Mouse (Mus musculus): ENCODE measurements around the gene Nr2f1. TPM values are rescaled to one million over a fixed set of nuclear protein-coding genes. Genes with fewer than 3 reads are reported as not detected.

Nr2f1 gene
- polyA plus RNA-seq, 1 experiment from 2014 or later = 62.3 TPM

GRCm38 (mm10) chr13:78198391-78198870, 1.1 kb downstream of the Nr2f1 start:
- Histone ChIP-seq H3K27me3 (peaks cover 11% of the 10 kb centered on the region), H3K36me3 (peaks cover 14% of the 10 kb centered on the region), H3K9ac (replicated peaks) (peak overlapping the region; percentile 100), H3K4me1 (no peaks in the 10 kb centered on the region), H3K27ac (replicated peaks) (peak overlapping the region; percentile 100), H3K9me3 (no peaks in the 10 kb centered on the region), H3K4me2 (replicated peaks) (peak overlapping the region; percentile 77), H3K4me3 (peak overlapping the region; percentile 93)
- under 1% methylated on average over 32 of the region's 63 CpGs for WGBS
- ATAC-seq (ENCODE audit: low FRiP score, low read depth) = peak; percentile 2

GRCm38 (mm10) chr13:78197819-78198390, 1.7 kb downstream of the Nr2f1 start:
- Histone ChIP-seq H3K4me2 (replicated peaks) (peak overlapping the region; percentile 77), H3K9me3 (no peaks in the 10 kb centered on the region), H3K27me3 (peaks cover 11% of the 10 kb centered on the region), H3K36me3 (peaks cover 14% of the 10 kb centered on the region), H3K9ac (replicated peaks) (peak overlapping the region; percentile 100), H3K4me3 (peak overlapping the region; percentile 93), H3K4me1 (no peaks in the 10 kb centered on the region), H3K27ac (replicated peaks) (peak overlapping the region; percentile 100)
- under 1% methylated on average over 25 of the region's 33 CpGs for WGBS
- 0 out of 2 replicates have a peak, but pooled peaks have one; percentile 2 for ATAC-seq (ENCODE audit: low FRiP score, low read depth)

GRCm38 (mm10) chr13:78197286-78197818, 2.2 kb downstream of the Nr2f1 start:
- Histone ChIP-seq H3K4me1 (no peaks in the 10 kb centered on the region), H3K9ac (replicated peaks) (peak overlapping the region; percentile 100), H3K9me3 (no peaks in the 10 kb centered on the region), H3K27me3 (peaks cover 11% of the 10 kb centered on the region), H3K27ac (replicated peaks) (peak overlapping the region; percentile 100), H3K4me3 (peak overlapping the region; percentile 93), H3K4me2 (replicated peaks) (peak overlapping the region; percentile 77), H3K36me3 (peaks cover 17% of the 10 kb centered on the region)
- under 1% methylated on average over 9 of the region's 9 CpGs for WGBS
- ATAC-seq (ENCODE audit: low FRiP score, low read depth) = no peak

GRCm38 (mm10) chr13:78196236-78196796, 3.2 kb downstream of the Nr2f1 start:
- WGBS = 6% methylated on average over 7 of the region's 7 CpGs
- Histone ChIP-seq H3K36me3 (peaks cover 23% of the 10 kb centered on the region), H3K27ac (replicated peaks) (peak overlapping the region; percentile 92)

GRCm38 (mm10) chr13:78195601-78196115, 3.9 kb downstream of the Nr2f1 start:
- Histone ChIP-seq H3K4me2 (replicated peaks) (peak overlapping the region; percentile 64), H3K4me3 (peak overlapping the region; percentile 93), H3K9ac (replicated peaks) (peak overlapping the region; percentile 98), H3K36me3 (peaks cover 27% of the 10 kb centered on the region), H3K27ac (replicated peaks) (peak overlapping the region; percentile 92), H3K9me3 (no peaks in the 10 kb centered on the region), H3K27me3 (peaks cover 17% of the 10 kb centered on the region), H3K4me1 (peaks cover 14% of the 10 kb centered on the region)
- ATAC-seq (ENCODE audit: low FRiP score, low read depth) = no peak
- 2% methylated on average over 13 of the region's 13 CpGs for WGBS

More at GRCm38 (mm10) chr13:78196236-78196796, 3.2 kb downstream of the Nr2f1 start:
- H3K4me2 ChIP-seq (replicated peaks) = peak overlapping the region; percentile 64
- no peaks in the 10 kb centered on the region for H3K9me3 ChIP-seq
- peaks cover 13% of the 10 kb centered on the region for H3K27me3 ChIP-seq
- no peak for ATAC-seq (ENCODE audit: low FRiP score, low read depth)
- peaks cover 7% of the 10 kb centered on the region for H3K4me1 ChIP-seq
- H3K9ac ChIP-seq (replicated peaks) = peak overlapping the region; percentile 98
- peak overlapping the region; percentile 93 for H3K4me3 ChIP-seq

- Histone ChIP-seq H3K27ac (replicated peaks) (peak overlapping the region; percentile 92), H3K4me1 (peaks cover 20% of the 10 kb centered on the region), H3K9me3 (no peaks in the 10 kb centered on the region), H3K4me3 (peak overlapping the region; percentile 93), H3K4me2 (replicated peaks) (peak overlapping the region; percentile 64), H3K36me3 (peaks cover 31% of the 10 kb centered on the region), H3K9ac (replicated peaks) (peak overlapping the region; percentile 98), H3K27me3 (peaks cover 23% of the 10 kb centered on the region)
- peak; percentile 13; the same call in 1 of the 2 replicates for ATAC-seq (ENCODE audit: low FRiP score, low read depth)
- WGBS = 2% methylated on average over 64 of the region's 64 CpGs
Measured at GRCm38 (mm10) chr13:78194850-78195600, 4.5 kb downstream of the Nr2f1 start.

GRCm38 (mm10) chr13:78194135-78194849, 5.3 kb downstream of the Nr2f1 start:
- 7% methylated on average over 21 of the region's 26 CpGs for WGBS
- Histone ChIP-seq H3K9ac (replicated peaks) (peak overlapping the region; percentile 98), H3K9me3 (no peaks in the 10 kb centered on the region), H3K4me1 (peaks cover 27% of the 10 kb centered on the region), H3K36me3 (peaks cover 38% of the 10 kb centered on the region), H3K4me3 (peak overlapping the region; percentile 93), H3K27me3 (peaks cover 30% of the 10 kb centered on the region), H3K27ac (replicated peaks) (peak overlapping the region; percentile 92), H3K4me2 (replicated peaks) (peak overlapping the region; percentile 64)
- ATAC-seq (ENCODE audit: low FRiP score, low read depth) = no peak

GRCm38 (mm10) chr13:78193211-78193610, 6.3 kb downstream of the Nr2f1 start:
- Histone ChIP-seq H3K36me3 (peaks cover 44% of the 10 kb centered on the region), H3K4me2 (replicated peaks) (peak overlapping the region; percentile 64), H3K9me3 (no peaks in the 10 kb centered on the region), H3K4me1 (peaks cover 32% of the 10 kb centered on the region), H3K4me3 (peak overlapping the region; percentile 93), H3K9ac (replicated peaks) (peak overlapping the region; percentile 98), H3K27ac (replicated peaks) (peak overlapping the region; percentile 92), H3K27me3 (peaks cover 35% of the 10 kb centered on the region)
- no peak for ATAC-seq (ENCODE audit: low FRiP score, low read depth)
- 20% methylated on average over 4 of the region's 4 CpGs for WGBS

GRCm38 (mm10) chr13:78189586-78189985, 10.0 kb downstream of the Nr2f1 start:
- 34% methylated on average over 10 of the region's 10 CpGs for WGBS
- peak overlapping the region; percentile 74 for H3K27ac ChIP-seq (replicated peaks)
- H3K36me3 ChIP-seq = peaks cover 37% of the 10 kb centered on the region
- peak overlapping the region; percentile 93 for H3K4me3 ChIP-seq
- no peaks in the 10 kb centered on the region for H3K9me3 ChIP-seq
- no peak for ATAC-seq (ENCODE audit: low FRiP score, low read depth)
- peaks cover 51% of the 10 kb centered on the region for H3K4me1 ChIP-seq
- peak overlapping the region; percentile 98 for H3K9ac ChIP-seq (replicated peaks)
- H3K27me3 ChIP-seq = peaks cover 61% of the 10 kb centered on the region
- peak overlapping the region; percentile 64 for H3K4me2 ChIP-seq (replicated peaks)

- 47% methylated on average over 5 of the region's 5 CpGs for WGBS
- H3K9me3 ChIP-seq = no peaks in the 10 kb centered on the region
- H3K9ac ChIP-seq (replicated peaks) = peak overlapping the region; percentile 55; the same call in 1 of the 2 replicates
- H3K4me2 ChIP-seq (replicated peaks) = peak overlapping the region; percentile 38
- peaks cover 62% of the 10 kb centered on the region for H3K27me3 ChIP-seq
- H3K36me3 ChIP-seq = peaks cover 31% of the 10 kb centered on the region
- no peak for ATAC-seq (ENCODE audit: low FRiP score, low read depth)
- peaks cover 66% of the 10 kb centered on the region for H3K4me1 ChIP-seq
- peak overlapping the region; percentile 15; the same call in 1 of the 2 replicates for H3K4me3 ChIP-seq
- H3K27ac ChIP-seq (replicated peaks) = peak overlapping the region; percentile 85
Measured at GRCm38 (mm10) chr13:78187833-78188232, 11.7 kb downstream of the Nr2f1 start.

Data from midbrain, embryonic 12.5 days (tissue).